Mouse (Mus musculus) G1E-ER4 (cell line): ENCODE results near the gene Scn3b. TPM values are rescaled to one million over a fixed set of nuclear protein-coding genes. Genes with fewer than 3 reads are reported as not detected.

Experiments
- GATA1 ChIP-seq: IDR thresholded peaks from one replicate; pipeline ENCODE4 v1.8.0; 2012; ENCODE audit warnings: low read length, inconsistent platforms
- polyA plus RNA-seq: library from polyadenylated mRNA; stranded (reverse); fragments of >175 nt; gene quantifications from 2 replicates; pipeline ENCODE4 v1.2.3, GENCODE M21; 2012

The Scn3b gene
- polyA plus RNA-seq, 1 experiment = not detected

DNA sequence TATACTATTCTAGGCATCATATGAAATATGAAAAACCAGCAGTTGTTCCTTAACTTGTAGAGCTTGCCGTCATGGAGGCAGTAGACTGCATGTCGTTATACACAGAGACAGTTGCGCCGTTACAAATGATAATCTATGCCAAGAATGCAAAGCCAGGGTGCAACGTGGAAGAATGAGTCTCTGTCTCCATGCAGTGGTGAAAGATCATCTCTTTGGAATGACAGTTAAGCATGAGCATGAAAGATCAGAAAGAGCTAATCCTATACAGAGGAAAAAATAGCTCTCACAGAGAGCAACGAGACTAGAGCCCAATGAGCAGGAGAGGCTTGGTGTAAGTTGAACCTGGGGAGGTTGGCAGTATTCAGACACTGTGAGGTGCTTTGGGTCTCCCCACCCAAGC is 22.3 kb upstream of the Scn3b start:
- TF ChIP-seq GATA1 = no peak

DNA sequence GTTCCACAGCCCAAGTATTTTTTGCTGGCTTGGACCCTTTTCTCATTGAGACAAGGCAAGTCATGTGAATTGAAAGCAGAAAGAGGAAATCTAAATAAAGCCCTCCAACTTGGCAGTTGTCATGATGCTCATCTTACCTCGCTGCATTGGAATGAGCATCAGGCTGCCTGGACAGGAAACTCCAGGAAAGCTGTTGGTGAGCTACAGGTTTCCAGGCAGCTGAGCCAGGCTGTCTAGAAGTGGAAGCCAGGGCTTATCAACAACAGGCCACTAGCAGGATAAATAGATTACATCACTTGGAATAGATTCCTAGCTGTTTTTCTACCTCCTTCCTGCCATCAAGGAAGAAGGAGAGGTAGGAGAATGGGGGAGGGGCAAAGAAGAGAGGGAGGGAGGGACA is 19.9 kb upstream of the Scn3b start:
- no peak for TF ChIP-seq GATA1

DNA sequence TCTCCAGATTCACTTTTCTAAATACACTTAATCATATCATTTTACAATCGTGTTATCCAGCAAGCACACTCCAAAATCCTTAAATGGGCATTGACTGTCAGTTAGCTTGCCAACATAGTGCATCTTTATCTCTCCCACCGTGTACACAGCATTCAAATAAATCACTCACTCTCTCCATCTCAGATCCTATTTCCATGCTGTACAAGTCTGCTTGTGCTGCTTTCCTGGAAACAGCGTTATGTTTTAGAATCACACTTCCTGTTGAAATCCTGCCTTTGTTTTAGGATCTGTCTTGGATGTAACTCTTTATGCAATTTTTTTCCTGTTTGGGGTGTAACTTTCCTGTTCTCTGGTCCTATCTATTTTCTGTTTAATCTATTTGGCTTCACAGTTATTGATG is 16.6 kb upstream of the Scn3b start:
- TF ChIP-seq GATA1 = no peak

DNA sequence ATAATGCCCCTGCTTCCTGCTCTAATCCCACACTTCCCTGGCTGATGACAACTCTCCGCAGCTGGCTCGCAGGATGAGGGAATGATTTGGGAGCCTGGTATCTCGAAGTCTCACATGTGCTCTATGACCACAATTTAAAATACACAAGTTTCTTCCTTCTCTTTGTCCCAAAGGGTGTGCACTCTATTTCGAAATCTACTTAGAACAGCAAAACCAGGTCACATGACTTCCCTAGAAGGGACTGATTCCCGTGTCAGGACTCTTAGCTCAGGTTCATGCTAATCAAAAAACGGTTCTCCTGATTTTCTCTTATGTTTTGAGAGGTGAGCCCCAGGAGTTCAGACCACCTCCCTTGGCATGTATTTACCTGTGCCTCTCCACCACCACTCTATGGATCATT is 5.1 kb upstream of the Scn3b start:
- TF ChIP-seq GATA1 = no peak

DNA sequence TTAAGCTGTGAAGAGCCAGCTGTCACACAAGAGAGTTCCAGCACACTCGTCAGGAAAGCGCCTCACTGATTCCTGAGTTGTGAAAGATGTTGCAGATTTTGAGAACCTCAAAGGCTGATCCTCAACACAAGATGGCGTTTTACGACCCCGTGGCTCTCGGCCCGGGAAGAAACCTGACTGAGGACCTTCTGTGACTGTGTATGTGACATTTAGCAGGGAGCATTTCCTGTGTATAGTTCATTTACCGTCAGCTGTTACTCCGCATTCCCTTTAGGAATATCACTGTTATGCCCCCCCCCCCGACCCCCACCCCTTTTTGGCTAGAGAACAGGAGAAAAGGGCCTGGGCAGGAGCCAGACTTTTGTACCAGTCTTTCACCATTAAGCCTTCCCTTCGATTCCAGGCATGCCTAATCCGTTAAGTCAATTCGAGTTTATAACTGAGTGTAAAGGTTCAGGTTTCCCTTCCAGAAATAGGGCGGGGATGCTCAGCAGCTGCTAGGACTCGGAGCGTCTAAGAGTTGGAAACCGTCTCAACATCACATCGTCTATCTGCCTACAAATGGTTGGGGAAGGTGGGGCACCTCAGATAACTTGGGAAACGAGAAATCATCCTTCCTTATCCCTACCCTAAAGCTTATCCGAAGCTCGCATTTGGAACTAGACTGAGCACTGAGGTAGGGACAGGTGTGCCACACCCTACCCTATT is 823 bp upstream of the Scn3b start:
- TF ChIP-seq GATA1 = no peak

DNA sequence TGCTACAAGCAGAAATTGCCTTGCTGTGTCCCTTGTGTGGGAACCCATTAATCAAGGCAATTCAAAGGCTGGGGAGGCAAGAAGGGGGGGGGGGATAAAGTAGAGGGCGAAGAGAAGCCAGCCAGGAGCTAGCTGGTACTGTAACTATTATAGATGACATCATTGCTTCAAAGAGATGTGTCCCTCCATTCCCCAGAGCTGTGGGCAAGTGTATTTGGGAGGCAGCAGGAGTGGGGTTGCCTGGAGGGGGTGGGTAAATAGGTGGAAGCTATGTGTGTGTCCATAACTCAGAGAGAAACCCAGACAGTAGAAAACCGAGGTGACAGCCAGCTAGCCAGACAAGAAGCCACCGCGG is 292 bp upstream of the Scn3b start:
- TF ChIP-seq GATA1 = no peak

DNA sequence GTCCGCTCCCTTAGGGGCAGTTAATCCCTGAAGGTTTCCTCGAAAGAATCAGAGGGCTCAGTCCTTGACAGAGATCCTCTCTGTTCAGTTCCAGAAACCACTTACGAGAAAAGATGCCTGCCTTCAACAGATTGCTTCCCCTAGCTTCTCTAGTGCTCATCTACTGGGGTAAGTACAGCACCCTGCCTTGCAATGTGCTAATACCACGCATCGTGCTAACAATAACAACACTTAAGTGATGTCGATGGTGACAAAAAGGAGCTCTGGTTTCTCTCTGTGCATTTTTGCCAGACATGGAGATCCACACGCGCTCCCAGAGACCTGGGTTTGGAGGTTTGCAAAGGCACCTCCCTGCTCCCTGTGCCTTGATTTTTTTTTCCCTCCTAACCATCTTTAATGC is 863 bp downstream of the Scn3b start:
- no peak for TF ChIP-seq GATA1

DNA sequence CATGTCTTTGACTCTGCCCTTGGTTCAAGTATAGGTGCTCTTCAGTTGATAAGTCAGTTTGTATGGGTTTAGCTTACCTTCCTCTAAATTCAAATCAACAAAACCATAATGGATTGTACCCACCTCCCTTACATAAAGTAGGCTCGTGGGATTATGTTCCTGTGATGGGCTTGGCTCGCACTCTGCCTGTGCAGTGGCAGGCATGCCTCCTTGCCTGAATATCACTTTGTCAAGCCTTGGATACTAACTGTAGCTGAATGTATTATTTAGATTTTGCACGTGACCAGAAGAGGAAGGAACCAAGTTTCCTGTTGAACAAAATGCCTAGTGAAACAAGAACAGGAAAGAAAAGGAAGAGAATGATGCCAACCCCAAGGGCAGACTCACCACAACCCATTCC is 2.1 kb downstream of the Scn3b start:
- TF ChIP-seq GATA1 = no peak

DNA sequence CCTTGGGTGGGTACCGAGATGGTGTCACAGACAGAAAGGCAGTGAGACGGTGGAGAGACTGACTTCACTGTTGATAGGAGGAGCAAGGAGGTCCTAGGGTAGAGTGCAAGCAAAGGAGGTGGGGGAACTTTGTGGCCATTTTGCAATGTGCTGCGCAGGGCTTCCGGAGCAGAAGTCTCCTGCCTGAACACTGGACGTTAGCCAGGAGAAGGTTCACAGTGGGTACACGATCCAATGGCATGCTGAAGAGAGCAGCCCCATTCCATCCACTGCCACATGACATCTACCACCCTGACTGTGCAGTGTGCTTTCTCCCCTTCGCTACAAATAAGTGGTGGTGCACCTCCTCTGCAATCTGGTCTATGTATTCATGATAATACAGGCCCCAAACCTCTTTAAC is 3.8 kb downstream of the Scn3b start:
- no peak for TF ChIP-seq GATA1

DNA sequence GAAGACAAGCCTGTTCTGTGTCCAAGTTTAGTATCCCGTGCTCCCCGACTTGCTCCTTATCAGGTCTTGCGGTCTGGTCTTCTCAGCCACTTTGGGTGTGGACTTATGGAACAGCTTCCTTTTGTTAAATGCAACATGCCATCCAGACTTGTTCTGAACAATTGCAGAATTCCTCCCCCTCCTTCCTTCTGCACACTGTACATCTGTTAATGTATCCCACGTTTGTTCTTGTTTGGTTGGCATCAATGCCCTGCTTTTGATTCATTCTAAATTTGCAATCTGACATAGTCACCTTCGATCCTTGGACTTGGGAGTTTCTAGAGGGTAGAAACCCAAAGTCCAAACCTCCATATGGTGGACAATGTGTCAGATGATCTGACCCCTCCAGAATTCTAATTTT is 6.9 kb downstream of the Scn3b start:
- no peak for TF ChIP-seq GATA1

DNA sequence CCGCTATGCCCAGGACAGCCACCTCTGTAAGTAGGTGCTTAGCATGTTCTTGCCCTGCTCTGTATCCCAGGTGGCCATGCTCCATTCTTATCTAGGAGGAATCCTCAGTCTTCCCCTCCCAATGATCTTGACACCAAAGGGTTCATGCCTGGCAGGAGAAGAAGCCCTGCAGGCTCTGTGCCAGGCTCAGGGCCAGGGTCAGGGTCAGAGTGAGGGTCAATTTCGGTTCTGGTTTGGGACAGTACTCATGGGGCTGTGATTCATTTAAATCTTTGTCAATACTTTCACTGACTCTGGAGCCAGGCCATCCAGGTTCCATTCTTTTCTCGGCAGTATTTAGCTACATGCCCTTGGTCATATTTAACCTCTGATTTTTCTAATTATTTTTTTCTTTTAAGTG is 8.7 kb downstream of the Scn3b start:
- no peak for TF ChIP-seq GATA1

DNA sequence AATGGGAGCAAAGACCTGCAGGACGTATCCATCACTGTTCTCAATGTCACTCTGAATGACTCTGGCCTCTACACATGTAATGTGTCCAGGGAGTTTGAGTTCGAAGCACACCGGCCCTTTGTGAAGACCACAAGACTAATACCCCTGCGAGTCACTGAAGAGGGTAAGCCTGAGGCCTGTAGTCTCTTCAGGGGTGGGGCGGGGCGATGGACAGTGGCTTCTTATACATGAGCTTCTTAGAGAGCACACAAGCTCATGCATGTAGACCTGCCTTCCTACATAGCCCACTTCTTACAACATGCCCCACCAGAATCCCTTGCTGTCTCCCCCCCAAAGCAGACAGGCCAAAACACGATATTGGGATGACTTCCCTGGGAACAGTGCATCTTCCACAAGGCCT is 10.4 kb downstream of the Scn3b start:
- no peak for TF ChIP-seq GATA1

DNA sequence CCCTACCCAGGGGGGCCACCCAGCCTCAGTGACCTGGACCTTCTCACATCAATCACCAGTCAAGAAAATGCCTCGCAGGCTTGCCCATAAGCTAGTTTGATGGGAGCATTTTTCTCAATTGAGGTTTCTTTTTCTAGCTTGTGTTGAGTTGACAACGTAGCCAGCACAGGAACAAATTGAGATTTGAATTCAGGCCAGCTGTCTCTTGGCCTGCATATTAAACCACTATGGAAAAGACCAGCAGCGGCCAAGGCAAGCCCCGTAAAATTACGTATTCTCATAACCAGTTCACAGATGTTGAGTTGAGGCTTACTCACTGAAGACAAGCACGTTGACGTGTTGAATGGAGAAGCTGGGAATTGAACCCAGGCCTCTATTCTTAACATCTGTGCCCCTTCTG is 14.0 kb downstream of the Scn3b start:
- no peak for TF ChIP-seq GATA1

DNA sequence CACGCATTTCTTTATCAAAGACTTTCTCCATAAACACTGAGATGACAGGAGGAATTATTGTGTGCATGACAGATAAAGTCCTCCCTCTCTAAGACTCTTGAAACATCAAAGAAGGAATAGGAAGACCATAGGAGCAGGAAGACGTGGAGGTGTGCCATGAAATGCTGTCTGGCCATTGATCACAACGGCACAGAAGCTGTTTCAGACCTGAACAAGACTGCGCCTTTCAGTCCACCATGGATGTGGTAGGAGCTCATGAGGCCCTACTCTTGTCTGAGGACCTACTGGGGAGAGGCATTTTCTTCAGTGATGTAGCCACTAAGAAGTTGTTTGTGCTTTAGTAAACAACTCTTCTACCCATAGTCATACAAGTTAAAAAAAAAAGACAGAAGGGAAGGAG is 23.5 kb downstream of the Scn3b start:
- TF ChIP-seq GATA1 = no peak

DNA sequence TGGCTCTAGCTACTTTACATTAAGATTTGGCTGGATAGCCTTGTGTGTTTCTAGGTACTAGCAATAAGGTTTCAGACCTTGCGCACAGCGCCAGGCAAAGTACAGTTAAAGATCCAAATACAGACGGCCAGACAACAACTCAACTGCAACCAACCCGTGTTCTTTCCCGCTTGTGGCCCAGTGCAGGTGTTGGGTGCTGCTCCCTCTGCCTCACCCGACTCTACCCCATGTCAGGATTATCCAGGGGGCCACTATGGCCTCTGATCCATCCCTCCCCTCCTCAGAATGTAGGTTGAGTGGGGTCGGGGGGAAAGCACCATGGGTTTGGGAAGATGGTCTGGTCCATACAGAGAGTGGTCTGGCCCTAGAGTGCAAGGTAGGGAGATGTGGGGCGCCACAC is 24.3 kb downstream of the Scn3b start:
- no peak for TF ChIP-seq GATA1

DNA sequence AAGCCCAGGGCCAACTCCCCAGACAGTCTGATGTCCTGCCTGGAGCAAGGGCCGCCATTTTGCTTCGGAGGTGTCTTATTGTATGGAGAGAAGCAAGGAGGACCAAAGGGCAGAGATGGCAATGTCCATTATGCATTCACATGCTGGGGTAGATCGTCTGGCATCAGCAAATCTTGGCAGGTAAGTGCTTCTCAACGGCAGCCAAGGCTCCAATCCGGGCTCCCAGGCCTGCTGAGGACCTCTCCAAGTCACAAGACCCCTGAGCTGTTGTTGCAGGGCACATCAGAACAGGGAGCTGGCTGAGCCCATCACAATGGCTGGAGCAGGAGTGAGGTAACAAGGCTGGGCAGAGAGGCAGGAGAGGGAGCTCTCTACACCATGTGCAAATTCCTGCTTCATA is 24.7 kb downstream of the Scn3b start:
- no peak for TF ChIP-seq GATA1

DNA sequence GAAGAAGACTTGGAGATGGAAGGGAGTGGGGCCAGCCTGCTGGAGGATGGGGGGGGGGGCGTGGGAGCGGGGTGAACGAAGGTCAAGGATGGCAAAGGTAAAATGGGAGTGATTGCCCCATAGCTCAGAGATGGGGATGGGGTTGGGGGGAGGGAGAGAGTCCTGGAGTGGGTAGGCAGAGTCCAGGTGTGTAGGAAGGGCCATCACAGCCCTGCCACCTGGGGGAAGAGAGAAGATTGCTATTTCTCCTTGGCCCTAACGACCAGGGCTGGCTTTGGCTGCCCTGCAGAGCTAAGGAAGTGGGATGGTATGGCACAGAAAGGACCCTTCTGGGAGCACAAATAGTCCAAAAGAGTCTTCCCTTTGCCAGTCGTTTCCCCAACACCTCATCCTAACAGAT is 25.2 kb downstream of the Scn3b start:
- TF ChIP-seq GATA1 = no peak

DNA sequence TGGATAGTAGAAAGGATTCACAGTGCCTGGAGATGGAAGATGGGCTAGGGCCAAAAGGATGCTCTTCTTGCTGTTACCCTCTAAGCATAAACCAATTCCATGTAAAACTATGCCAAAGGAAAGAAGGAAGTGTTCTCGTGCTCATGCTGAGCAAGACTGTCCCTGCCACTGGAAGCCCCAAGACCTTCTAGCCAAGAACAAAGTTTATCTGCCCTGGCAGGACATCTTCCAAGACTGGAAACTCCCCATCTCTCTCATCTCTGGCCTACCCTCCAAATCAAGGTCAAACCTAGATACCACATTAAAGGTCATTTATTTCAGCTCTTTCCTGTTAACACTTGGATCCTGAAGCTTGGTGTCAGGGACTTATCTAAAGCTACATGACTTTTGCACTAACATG is 25.8 kb downstream of the Scn3b start:
- TF ChIP-seq GATA1 = no peak
